In the genomic region with DNA sequence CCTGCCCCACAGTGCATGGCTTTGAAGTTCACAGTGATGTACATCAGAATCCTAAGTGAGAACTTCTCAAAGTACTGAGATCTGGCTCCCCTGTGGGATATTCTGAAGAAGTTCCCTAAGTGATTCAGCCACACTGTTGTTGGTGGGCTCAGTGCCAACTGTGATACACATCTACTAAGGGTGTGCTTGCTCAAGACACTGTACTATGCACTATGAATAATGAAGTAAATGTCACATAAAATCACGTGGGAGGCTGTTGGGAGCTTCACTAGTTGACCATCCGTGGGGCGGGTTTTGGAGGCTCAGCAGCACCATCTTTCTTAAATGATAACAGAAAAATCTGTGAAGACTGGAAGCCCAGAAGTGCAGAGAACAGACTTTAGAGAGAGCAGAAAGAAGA, we compare ENCODE assay signal across 20 mouse cellular contexts.
DNase-seq lines count a peak whose midpoint lies in the region; ATAC-seq and TF ChIP-seq lines count a peak whose summit lies in the region.
"Had no signal": no experiment of that assay in that cellular context is flagged by ENCODE, and none has a peak within 500 bp of the region (broad histone marks: within the 10 kb centered on the region; RNA-seq: fewer than 3 reads in every experiment).

No protein-coding gene starts in this region.

- ATAC-seq in liver, postnatal 0 days: peak; percentile 43
- no peak for ATAC-seq in liver, embryonic 12.5 days
- peak; percentile 41 for ATAC-seq in megakaryocyte progenitor cell, adult 5-6 weeks (replicated peaks; ENCODE audit: poor library complexity)
- no peak for ATAC-seq in forebrain, postnatal 0 days
- no peak for ATAC-seq in CD4-positive, CD25-positive, alpha-beta regulatory T cell, adult 4 months
- ATAC-seq: activated CD4-positive, CD25-positive, alpha-beta regulatory T cell, adult 4 months; forebrain, embryonic 15.5 days; Patski had no signal

- no peak overlapping the region for H3K9ac ChIP-seq in liver, postnatal 0 days (replicated peaks)
- H3K9ac ChIP-seq in liver, embryonic 12.5 days: no peak overlapping the region
- no peak overlapping the region for H3K9ac ChIP-seq in forebrain, postnatal 0 days
- H3K9ac ChIP-seq: forebrain, embryonic 15.5 days; heart, embryonic 15.5 days; limb, embryonic 13.5 days; lung, embryonic 15.5 days; neural tube, embryonic 12.5 days had no signal

- peak overlapping the region; percentile 46; the same call in 1 of the 2 replicates for H3K27ac ChIP-seq in liver, postnatal 0 days (ENCODE audit: low read depth)
- H3K27ac ChIP-seq in liver, embryonic 12.5 days: no peak overlapping the region
- H3K27ac ChIP-seq in forebrain, postnatal 0 days (ENCODE audit: low read depth, low read length): no peak overlapping the region
- H3K27ac ChIP-seq: forebrain, embryonic 15.5 days; heart, embryonic 15.5 days; hindbrain, embryonic 10.5 days; limb, embryonic 13.5 days; lung, embryonic 15.5 days; neural tube, embryonic 12.5 days had no signal

- H3K27me3 ChIP-seq in liver, postnatal 0 days (ENCODE audit: insufficient read depth, low read length): no peaks in the 10 kb centered on the region
- H3K27me3 ChIP-seq in liver, embryonic 12.5 days (replicated peaks): no peaks in the 10 kb centered on the region
- H3K27me3 ChIP-seq in forebrain, postnatal 0 days (ENCODE audit: insufficient read depth, low read length): no peaks in the 10 kb centered on the region
- H3K27me3 ChIP-seq: forebrain, embryonic 15.5 days; heart, embryonic 15.5 days; limb, embryonic 13.5 days; lung, embryonic 15.5 days; neural tube, embryonic 12.5 days; Patski had no signal

- TF ChIP-seq CTCF in liver, postnatal 0 days (IDR thresholded peaks at IDR 0.05; ENCODE audit: low read depth): no peak
- no peak for TF ChIP-seq CTCF in forebrain, postnatal 0 days (IDR thresholded peaks at IDR 0.05; ENCODE audit: low read depth)

- TF ChIP-seq EP300 in liver, postnatal 0 days (IDR thresholded peaks at IDR 0.05; ENCODE audit: low read depth): no peak

- WGBS in liver, postnatal 0 days (ENCODE audit: insufficient replicate concordance): 44% methylated on average over 3 of the region's 3 CpGs
- WGBS in liver, embryonic 12.5 days (ENCODE audit: insufficient replicate concordance): 45% methylated on average over 3 of the region's 3 CpGs
- WGBS in forebrain, postnatal 0 days: 86% methylated on average over 3 of the region's 3 CpGs

- H3K9me3 ChIP-seq in liver, postnatal 0 days (ENCODE audit: low read length): no peaks in the 10 kb centered on the region
- no peaks in the 10 kb centered on the region for H3K9me3 ChIP-seq in liver, embryonic 12.5 days (replicated peaks)
- no peaks in the 10 kb centered on the region for H3K9me3 ChIP-seq in forebrain, postnatal 0 days (ENCODE audit: low read length)
- H3K9me3 ChIP-seq: forebrain, embryonic 15.5 days; heart, embryonic 15.5 days; hindbrain, embryonic 10.5 days; limb, embryonic 13.5 days; lung, embryonic 15.5 days; neural tube, embryonic 12.5 days had no signal

- peak; percentile 13 to 64 for DNase-seq in adrenal gland, adult (ENCODE audit: inconsistent age in 2 of 2, low spot score in 1 of 2)
- DNase-seq in adrenal gland, adult 18-20 months (ENCODE audit: low spot score in 2 of 2): no peak
- no peak for DNase-seq in liver, postnatal 0 days
- peak; percentile 28 to 32 for DNase-seq in adrenal gland, postnatal 36 days
- no peak for DNase-seq in forebrain, postnatal 0 days
- DNase-seq: cerebellum, postnatal 14 days; kidney, adult 8-10 months; thymus, adult 18-20 months had no signal

- peaks cover 19% of the 10 kb centered on the region for H3K4me1 ChIP-seq in liver, postnatal 0 days (ENCODE audit: insufficient read depth)
- H3K4me1 ChIP-seq in liver, embryonic 12.5 days: no peaks in the 10 kb centered on the region
- H3K4me1 ChIP-seq in forebrain, postnatal 0 days (ENCODE audit: insufficient read depth): no peaks in the 10 kb centered on the region
- H3K4me1 ChIP-seq: forebrain, embryonic 15.5 days; limb, embryonic 13.5 days; neural tube, embryonic 12.5 days had no signal

- no peak overlapping the region for H3K4me3 ChIP-seq in liver, postnatal 0 days (ENCODE audit: low read depth, low read length)
- H3K4me3 ChIP-seq in liver, embryonic 12.5 days: no peak overlapping the region
- no peak overlapping the region for H3K4me3 ChIP-seq in forebrain, postnatal 0 days (ENCODE audit: low read depth, low read length)
- H3K4me3 ChIP-seq: erythroblast, embryonic 14.5 days; forebrain, embryonic 15.5 days; heart, embryonic 15.5 days; hindbrain, embryonic 10.5 days; limb, embryonic 13.5 days; lung, embryonic 15.5 days; neural tube, embryonic 12.5 days had no signal

- H3K4me2 ChIP-seq in liver, postnatal 0 days (ENCODE audit: low read depth, low read length): no peak overlapping the region
- H3K4me2 ChIP-seq in liver, embryonic 12.5 days: no peak overlapping the region
- H3K4me2 ChIP-seq in forebrain, postnatal 0 days (ENCODE audit: low read depth): no peak overlapping the region
- H3K4me2 ChIP-seq: forebrain, embryonic 15.5 days; heart, embryonic 15.5 days; limb, embryonic 13.5 days; lung, embryonic 15.5 days; neural tube, embryonic 12.5 days had no signal

- H3K36me3 ChIP-seq in liver, postnatal 0 days (replicated peaks; ENCODE audit: insufficient read depth, low read length): no peaks in the 10 kb centered on the region
- no peaks in the 10 kb centered on the region for H3K36me3 ChIP-seq in liver, embryonic 12.5 days
- no peaks in the 10 kb centered on the region for H3K36me3 ChIP-seq in forebrain, postnatal 0 days (ENCODE audit: insufficient read depth)
- H3K36me3 ChIP-seq: forebrain, embryonic 15.5 days; heart, embryonic 15.5 days; hindbrain, embryonic 10.5 days; limb, embryonic 13.5 days; lung, embryonic 15.5 days; neural tube, embryonic 12.5 days had no signal

Comparison
In these comparisons a context has a peak if more than half of its experiments do, and no peak if none do; other contexts are left out.
1. DNase-seq: peak in adrenal gland, adult (2 of 2) and adrenal gland, postnatal 36 days (2 of 2); none in adrenal gland, adult 18-20 months (0 of 2), liver, postnatal 0 days (single experiment) and forebrain, postnatal 0 days (single experiment).
2. ATAC-seq: peak in liver, postnatal 0 days (single experiment) and megakaryocyte progenitor cell, adult 5-6 weeks (single experiment); none in liver, embryonic 12.5 days (single experiment), forebrain, postnatal 0 days (single experiment) and CD4-positive, CD25-positive, alpha-beta regulatory T cell, adult 4 months (single experiment).